Mouse (Mus musculus) layer of hippocampus, adult 8-10 months (tissue): ENCODE data around the gene Tmem198. TPM values are rescaled to one million over a fixed set of nuclear protein-coding genes. Genes with fewer than 3 reads are reported as not detected.

Experiments used
- DNase-seq, 2 experiments: peaks; one replicate each; pipeline ENCODE4 v3.0.0; 2022; ENCODE audit warnings: low spot score in 2 of 2
- total RNA-seq, 4 experiments: library from RNA; stranded (reverse); gene quantifications; 2 replicates each; pipeline ENCODE4 v1.2.4; 2022

Tmem198 gene
- total RNA-seq, 4 experiments from 2014 or later = 49.1 to 64.8 (median 55.6) TPM

DNA sequence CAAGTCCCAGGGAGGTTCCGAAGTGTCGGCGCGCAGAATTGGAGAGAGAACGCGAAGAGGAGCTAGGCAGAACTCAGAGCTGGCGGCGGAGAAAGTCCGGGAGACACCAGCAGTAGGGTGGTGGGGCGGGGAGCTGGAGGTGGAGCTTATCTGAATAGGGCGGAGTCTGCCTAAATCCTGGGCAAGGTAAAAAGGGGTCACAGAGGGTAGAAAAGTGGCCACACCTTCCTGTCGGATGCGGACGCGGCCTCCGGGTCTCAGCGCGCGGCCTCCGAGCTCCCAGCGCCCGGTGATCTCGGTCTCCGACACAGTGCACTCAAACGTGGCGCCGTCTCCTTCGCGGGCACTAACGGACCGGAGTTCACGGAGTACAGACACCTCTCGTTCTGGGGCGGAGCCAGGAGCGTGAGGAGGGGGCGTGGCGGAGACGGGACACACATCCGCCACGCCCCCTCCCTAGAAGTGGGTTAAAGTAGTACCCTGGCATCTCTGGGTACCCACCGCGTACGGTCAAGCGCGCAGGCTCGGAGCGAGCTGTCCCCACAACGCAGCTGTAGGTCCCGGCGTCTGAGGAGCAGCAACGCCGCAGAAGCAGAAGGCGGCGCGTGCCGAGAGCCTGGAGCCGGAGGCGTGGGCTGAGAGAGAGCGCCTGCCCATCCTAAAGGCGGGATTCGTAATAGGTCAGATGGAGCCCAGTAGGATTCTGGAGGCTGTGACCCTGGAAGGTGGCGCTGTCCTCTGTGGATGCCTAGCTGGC lies 8.3 kb downstream of the Tmem198 start:
- peak in 1 of 2 experiments; percentile 52 for DNase-seq

DNA sequence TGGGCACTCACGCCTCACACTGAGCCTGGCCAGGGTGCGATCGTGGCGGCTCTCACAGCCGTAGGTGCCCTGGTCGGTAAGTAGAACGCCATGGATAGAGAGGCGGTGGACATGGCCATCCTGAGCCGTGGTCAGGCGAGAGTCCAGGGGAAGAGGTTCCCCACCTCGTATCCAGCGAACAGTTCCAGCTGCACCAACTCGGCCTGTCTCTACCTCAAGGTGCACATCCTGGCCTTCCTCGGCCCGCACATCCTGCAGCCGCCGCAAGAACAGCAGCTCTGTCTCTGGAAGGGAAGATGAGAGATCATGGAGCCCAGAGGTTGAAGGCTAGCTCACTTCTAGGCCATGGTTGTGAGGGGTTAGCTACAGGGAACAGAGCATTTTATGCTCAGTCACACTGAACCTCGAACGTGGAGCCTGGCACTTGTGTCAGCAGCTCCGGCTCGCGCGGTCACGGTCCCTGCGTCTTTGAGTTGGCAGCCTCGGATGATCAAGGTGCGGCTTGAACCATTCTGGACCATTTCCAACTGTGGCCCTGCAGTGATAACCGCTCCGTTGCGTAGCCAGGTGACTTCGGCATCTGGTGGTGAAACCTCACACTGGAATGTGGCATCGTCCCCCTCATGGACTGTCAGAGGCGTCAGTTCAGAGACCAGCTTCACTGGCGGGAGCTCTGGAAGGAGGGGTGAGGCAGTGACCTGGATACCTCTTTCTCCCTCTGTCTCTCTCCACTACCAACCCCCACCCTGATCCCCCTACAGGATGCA lies 11.6 kb downstream of the Tmem198 start:
- DNase-seq = no peak

DNA sequence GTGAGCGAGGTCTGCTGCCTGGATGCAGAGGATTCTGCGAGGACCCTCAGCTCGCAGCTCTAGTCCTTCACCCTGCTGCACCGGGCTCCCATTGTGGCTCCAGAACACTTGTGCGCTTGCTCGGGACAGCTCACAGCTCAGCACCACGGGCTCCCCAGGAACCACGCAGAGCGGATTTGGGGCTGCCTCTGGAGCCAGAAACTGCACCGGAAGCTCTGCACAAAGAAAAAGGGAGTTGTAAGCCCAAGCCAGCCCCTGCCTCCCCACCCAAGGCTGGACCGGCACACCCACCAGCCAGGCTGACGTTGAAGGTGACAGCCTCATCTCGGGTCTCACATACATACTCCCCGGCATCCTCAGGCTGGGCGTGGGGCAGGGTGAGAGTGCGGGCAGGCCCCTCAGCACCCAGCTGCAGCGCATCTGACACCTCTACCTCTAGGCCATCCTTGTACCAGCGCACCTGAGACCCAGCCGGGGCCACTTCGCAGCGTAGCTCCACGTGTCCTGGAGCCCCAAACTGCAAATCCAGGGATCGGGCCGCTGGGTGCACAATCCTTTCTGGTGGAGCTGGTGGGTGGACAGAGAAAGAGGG lies 13.3 kb downstream of the Tmem198 start:
- DNase-seq = no peak

DNA sequence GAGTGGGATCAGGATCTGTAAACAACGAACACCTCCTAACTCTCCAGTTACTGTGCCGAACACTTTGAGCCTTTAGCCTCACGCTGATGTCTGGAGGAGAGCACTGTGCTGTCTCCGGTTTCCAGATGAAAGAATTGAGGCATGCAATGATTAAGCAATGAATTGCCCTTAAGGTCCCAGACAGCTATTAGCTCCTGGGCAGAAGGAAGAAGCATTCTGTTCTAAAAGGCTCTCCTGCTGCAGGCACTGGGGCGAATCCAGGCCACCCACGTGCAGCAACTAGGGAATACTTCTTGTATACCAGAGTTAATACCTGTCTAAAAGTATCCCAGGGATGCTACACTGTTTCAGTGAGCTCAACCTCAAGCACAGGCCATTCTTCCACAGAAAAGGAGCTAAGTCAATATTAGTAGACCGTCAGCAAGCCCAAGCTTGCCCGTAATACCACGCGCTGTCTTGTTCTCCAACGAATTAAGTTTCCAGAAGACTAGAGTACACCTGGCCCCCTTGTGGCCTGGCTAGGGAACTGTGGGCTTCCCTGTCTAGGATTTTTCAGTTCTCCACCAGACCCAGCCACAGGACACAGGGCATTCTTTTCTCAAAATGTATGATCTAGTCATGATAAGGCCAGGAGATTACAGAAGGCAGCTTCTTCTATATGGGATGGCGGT lies 15.7 kb downstream of the Tmem198 start:
- DNase-seq = no peak

DNA sequence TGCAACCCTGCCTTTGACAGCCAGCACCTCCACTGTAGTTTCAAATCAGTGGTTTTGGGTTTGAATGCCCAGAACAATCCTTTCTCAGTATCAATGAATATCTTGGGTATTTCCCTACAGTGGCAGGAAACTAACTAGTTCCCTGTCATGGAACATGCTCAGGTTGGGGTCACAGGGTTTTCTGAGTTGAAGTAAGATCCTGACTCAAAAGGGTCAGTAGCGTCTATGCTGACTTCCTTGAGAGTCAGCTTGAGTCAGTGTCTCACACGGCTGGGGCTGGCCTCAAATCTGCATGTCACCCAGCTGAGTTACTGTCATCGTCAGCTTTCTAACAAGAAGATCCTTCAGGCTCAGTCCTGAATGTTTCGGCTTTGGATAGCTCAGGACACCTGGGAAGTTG lies 19.6 kb downstream of the Tmem198 start:
- no peak for DNase-seq

DNA sequence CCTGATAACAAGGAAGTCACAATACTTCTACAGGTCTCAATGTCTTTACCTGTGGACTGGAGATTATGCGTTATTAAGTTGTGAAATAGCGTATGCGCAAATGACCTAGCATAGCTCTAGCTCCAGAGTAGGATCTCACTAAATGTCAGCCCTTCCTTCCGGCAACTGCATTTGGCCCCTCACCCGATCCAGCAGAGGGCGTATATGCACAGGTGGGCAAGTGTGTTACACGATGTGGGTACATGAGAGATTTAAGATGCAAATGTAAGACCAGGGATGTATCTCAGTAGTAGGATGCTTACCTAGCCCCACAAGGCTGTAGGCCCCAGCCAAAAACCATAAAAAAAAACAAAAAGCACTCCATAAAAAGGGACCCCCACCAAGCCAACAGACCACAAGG lies 20.1 kb downstream of the Tmem198 start:
- DNase-seq = no peak

DNA sequence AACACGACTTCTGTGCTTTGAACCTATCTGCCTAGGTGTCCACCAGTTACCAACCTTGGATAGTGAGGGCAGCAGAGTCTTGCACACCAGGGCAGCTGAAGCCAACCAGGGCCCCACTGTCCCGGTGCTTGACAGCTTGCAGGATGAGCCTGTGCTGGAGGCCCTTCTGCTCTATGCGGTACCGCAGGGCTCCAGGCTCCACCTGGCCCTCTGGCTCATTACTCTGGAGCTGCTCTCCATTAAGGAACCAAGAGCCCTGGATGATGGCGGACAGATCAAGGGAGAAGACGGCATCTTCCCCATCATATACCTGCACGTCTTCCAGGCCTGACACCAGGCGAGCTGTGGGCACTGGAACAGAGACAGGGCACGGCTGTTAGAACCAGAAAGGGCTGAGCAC lies 22.6 kb downstream of the Tmem198 start:
- no peak for DNase-seq

DNA sequence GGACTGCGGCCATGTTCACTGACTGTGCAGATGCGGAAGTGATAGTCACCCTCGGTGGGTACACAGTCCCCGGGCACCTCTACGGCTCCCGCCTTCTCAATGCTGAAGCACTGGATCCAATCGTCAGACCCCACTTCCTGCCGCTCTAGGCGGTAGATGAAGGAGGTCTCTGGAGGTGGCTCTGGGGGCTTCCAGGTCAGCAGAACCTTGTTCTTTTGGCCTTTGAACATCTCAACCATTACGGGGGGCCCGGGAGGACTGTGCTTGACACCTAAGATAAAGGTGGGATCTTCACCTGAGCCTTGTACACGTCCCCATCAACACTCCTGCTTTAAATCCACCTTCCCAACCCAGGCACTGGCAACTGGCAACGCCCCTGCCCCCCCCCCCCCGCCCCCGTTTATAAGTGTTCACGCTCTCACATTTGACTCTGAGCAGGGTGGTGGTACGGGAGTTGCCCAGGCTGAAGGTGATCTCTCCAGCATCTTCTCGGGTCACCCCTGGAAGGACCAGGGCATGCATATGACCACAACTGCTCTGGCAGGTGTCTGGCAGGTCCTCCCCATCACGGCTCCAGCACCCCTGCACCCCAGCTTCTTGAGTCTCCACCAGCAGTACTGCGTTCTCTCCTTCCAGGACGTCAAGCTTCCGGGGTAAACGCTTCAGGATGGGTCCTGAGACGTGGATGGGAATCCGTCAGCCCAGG lies 23.8 kb downstream of the Tmem198 start:
- DNase-seq = no peak

DNA sequence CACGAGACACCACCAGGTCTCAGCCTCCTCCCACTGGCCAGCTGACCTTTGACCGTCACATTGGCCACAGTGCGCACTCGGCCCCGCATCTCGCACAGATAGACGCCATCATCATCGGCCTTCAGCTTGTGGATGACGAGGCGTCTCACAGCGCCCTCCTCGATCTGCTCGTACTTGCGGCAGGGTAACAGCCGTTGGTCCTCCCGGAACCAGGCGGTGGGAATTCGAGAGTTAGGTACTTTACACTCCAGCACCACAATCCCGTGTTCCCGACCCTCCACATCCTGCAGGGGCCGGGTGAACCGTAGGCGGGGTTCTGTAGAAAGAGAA lies 24.3 kb downstream of the Tmem198 start:
- no peak for DNase-seq

DNA sequence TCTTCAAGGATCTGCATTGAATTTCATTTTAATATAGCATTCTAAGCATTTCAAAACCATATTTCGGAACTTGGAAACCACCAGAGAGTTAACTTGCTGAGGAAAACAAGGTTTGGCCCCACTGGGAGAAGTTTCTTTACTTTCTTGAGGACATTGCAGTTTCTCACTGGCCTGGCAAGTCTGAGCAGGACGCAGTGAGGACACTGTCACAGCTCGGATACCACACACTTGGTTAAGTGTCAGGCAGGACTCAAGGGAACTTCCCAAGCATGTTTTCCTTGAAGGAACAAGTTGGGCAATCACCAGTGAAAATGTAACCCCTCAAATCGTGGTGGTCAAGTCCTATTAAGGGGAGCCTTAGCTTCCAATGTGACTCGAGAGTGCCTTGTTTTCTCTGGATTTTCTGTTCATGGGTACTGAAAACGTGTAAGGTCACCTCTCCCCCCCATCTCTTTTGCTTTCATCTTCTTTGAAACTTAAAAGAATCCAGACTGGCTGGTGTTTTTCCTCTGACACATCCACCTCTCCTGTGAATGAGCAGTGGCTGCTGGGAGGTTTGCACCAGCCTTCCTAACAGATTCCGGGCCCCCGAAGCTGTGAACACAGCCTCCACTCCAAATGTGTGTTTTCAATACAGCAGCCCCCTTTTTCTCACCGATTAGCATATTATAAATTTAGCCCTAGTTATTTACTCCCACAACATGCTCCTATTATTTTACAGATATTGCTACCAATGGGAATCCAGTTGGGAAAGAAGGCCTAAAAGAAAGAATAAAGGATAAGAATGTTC lies 25.1 kb downstream of the Tmem198 start:
- DNase-seq = peak in 1 of 2 experiments; percentile 63

DNA sequence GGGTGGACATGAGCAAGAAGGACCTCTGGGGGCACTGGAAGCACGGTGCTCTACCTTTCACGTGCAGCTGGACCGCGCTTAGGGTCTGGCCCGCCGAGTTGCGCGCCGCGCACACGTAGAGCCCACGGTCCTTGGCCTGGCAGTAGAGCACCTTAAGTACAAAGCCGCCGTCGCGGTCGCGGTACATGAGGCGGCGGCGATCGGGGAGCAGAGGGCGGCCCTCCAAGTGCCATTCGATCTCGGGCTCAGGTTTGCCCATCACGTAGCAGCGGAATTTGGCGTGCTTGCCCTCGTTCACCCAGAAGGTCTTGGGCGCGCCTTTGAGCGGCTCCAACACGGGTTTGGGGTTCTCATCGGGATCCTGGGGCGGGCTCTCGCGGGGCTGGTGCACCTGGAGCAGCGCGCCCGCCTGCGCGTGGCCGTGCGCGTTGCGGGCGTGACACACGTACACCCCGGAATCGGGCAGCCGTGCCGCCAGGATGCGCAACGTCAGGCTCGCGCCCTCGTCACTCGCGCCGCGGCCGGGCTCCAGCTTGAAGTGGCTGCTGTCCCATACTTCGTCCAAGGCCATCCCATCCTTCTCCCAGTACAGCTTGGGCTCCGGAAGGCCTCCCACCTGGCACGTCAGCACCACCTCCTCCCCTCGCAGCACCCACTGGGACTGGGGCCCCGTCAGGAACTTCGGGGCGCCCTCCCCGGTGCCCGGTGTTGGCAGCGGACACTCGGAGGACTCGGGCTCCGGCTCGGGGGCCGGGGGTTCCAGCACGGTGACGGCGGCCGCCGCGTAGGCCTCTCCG lies 26.0 kb downstream of the Tmem198 start:
- DNase-seq = peak; percentile 71 to 76

DNA sequence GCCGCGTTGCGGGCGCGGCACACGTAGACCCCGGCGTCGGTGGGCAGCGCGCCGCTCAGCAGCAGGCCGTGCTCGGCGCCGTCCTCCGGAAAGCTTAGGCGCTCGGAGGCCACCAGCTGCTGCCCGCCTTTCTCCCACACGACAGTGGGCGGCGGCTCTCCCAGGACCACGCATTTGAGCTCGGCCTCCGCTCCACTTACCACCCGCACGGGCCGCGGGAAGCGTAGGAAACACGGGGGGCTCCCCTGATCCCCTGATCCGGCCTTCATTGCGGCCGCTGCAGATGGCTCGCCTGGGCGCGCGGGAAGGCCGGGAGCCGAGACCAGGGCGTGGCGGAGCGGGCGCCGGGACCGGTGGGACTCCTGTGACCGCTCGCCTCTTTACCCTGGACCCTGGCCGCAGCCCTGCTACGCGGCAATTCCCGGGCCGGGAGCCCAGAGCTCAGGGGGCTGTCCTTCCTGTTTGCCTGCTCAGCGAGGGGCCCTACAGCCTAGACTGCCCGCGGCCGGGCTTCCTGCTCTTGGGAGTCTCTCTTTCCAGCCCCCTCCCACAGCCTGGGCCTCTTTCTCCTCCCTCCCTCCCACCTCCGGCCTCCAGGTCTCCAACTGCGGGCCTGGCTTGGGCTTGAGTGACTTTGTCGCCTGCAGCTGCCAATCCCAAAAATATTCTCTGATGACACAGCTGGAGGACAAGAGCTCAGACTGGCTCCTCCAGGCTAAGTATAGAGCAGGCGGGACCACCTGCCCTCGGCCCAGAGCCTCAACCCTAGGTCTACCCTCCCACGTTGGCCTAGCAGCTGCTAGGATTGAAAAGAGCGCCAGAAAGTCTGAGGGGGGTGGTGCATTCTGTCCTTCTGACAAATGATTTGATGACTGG lies 26.9 kb downstream of the Tmem198 start, which contains the start of gene Obsl1:
TSS of gene Obsl1 (minus strand) at position 497 of the 876 bp plus-strand sequence.
- no peak for DNase-seq

DNA sequence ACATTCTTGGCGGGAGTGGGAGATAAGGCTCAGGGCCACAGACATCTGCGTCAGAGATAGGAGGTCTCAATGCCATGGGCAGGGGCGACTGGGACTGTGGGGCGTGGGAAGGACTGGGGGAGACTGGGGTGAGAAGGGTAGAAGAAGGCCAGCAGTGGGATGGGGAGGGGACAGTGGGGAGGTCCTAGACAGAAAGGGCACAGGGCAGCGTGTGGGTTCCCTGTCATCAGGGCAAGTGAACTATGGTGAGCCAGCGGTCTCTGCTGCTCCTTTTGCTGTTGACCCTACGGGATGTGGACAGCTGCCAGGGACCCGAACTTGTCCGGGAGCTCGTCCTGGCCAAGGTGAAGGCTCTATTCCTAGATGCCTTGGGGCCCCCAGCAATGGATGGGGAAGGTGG lies 27.7 kb downstream of the Tmem198 start, which contains the start of gene Inha:
TSS of gene Inha (plus strand) at position 72 of the 400 bp plus-strand sequence.
- no peak for DNase-seq

DNA sequence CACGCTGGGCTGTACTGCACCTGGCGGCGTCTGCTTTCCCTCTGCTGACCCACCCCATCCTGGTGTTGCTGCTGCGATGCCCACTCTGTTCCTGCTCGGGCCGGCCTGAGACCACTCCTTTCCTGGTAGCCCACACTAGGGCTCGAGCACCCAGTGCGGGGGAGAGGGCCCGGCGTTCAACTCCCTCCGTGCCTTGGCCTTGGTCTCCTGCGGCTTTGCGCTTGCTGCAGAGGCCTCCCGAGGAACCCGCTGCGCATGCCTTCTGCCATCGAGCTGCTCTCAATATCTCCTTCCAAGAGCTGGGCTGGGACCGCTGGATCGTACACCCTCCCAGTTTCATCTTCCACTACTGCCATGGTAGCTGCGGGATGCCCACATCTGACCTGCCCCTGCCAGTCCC lies 30.3 kb downstream of the Tmem198 start:
- DNase-seq = no peak

DNA sequence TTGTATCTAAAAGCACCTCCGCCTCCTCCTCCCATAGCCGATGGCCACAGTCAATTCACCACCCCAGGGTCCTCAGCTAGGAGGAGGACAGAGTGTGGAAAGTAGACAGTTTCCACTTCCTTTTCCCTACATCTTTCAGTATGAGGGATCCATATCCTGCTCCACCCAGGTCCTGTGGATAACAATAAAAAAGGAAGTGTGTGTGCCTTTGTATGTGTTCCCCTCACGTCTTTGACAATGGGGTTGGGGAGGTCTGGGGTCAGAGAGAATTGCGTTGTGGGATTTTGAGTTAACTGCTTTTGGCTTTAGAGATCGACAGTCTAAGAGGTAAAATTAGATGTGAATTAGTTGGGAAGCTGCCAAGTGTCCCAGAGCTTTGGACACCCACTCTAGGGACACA lies 30.8 kb downstream of the Tmem198 start:
- DNase-seq = no peak

DNA sequence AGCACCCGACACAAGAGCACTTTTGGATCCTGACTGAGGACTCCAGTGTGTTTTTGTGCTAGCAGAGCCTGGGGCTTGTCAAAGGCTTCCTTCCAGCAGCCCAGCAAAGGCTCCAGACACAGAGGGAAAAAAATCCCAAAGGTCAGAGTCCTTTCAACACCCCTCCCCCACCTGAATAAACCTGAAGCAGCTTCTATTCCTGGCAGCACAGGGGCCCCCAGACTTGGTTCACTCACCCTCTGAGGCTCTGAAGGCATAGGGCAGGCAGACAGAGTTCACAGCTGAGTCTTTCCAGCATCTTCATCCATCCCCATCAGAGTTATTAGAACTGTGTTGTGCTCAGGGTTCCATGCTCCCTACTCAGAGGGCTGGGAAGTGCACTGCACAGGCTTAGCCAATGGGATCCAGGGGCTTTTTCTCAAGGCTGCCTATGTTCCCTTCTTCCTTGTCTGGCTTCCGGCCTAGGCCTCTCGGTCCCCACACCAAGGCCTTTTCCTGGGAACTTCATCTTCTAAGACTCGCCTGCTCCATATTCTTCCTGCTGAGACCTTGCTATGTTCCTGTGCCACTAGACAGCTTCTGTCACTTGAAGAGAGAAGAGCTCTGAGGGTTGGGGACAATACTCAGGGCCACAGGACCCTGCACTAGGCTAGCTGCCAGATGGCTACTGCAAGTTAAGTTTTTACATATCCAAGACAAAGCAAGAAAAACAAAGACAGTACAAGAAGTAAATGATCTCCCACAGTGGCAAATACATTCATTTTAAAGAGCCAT lies 32.3 kb downstream of the Tmem198 start:
- no peak for DNase-seq

DNA sequence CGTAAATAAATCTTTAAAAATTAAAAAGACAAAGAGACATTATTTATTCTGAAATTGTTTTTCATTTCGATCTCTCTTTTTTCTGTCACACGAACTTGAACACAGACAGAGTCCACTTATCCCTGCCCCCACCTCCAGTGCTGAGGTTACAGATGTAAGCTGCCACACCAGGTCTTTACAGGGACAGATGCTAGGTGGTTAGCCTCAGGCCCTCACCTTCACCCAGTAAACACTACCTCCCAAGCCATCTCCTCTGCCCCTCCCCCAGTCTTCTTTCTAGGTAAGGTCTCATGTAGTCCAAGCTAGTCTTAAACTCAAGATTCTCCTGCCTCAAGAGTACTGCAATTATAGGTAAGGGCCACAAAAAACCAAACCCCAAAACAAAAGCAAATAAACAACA lies 33.2 kb downstream of the Tmem198 start:
- no peak for DNase-seq
